Mouse (Mus musculus): Measurements from ENCODE around the gene Olfr1174-ps. TPM values are rescaled to one million over a fixed set of nuclear protein-coding genes. Genes with fewer than 3 reads are reported as not detected.

Olfr1174-ps gene
- polyA plus RNA-seq (2012; rRNA removed) (not detected in 2 replicates), polyA plus RNA-seq (2014; fragmentation: Nextera tagmentation; extraction: Ambion mirVana) (not detected in 2 replicates)

DNA sequence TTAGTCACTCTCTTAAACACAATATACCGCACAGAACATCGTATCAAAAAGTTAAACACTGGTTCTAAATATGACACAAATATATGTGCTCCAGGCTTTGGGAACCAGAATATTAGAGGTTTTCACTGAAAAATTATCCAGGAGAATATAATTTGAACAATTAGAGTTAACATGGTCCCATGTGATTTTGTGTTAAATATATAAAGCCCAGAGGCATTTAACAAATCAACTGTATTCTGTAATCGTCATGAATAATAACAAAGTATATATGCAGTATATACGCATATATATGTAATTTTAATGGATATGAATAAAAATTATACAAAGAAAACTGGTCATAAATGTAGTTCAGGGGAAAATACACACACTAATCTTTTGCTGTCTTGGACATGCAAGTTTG, at the start of gene Olfr1174-ps:
Gene Olfr1174-ps (minus strand): TSS at position 101 of the 400 bp plus-strand sequence.
- WGBS (ENCODE audit: insufficient replicate concordance), result 77% methylated on average over 4 of the region's 4 CpGs
- Histone ChIP-seq H3K27ac (no peak within 1 kb of the TSS), H3K4me1 (replicated peaks; ENCODE audit: control insufficient read depth in 2 of 2, insufficient read depth in 2 of 2, low read length in 1 of 2) (no peaks in the 10 kb centered on the region), H3K9ac (replicated peaks) (no peak within 1 kb of the TSS), H3K4me3 (ENCODE audit: insufficient read depth in 1 of 2, low read depth in 2 of 2, low read length in 2 of 2) (no peak within 1 kb of the TSS), H3K9me3 (ENCODE audit: control insufficient read depth, low read length) (no peaks in the 10 kb centered on the region), H3K4me2 (ENCODE audit: low read depth) (no peak within 1 kb of the TSS), H3K36me3 (replicated peaks; ENCODE audit: control insufficient read depth, insufficient read depth, low read depth) (no peaks in the 10 kb centered on the region), H3K27me3 (ENCODE audit: control insufficient read depth, insufficient read depth, low read length) (no peaks in the 10 kb centered on the region)
- ATAC-seq (ENCODE audit: insufficient read depth) (no peak), DNase-seq (ENCODE audit: low read depth in 3 of 3, low spot score in 3 of 3) (no peak)
- no peak for TF ChIP-seq CTCF (IDR thresholded peaks at IDR 0.05; ENCODE audit: low read depth)
- no peak for TF ChIP-seq EP300 (IDR thresholded peaks at IDR 0.05; ENCODE audit: low read depth)

DNA sequence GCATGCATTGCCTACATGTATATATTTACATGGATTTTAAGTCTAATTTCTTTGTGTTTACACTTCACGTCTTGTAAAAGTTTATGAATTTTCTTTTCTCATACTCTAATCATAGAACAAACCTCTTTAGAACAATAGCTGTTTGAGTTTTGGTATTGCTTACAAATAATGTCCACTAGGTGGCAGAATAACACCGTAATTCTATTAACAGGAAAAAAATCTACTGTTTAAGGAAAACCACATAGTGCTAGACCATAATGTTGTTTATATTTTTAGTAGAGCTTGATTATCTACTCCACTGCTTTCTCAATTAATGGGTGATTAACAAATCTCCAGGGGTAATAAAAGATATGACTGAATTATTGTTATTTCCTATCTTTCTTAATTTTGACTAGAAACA, 41.4 kb upstream of the Olfr1174-ps start:
- Histone ChIP-seq H3K27ac (no peak overlapping the region), H3K9me3 (ENCODE audit: control insufficient read depth, low read length) (no peaks in the 10 kb centered on the region), H3K36me3 (replicated peaks; ENCODE audit: control insufficient read depth, insufficient read depth, low read depth) (no peaks in the 10 kb centered on the region), H3K27me3 (ENCODE audit: control insufficient read depth, insufficient read depth, low read length) (no peaks in the 10 kb centered on the region), H3K4me3 (ENCODE audit: insufficient read depth in 1 of 2, low read depth in 2 of 2, low read length in 2 of 2) (no peak overlapping the region), H3K9ac (replicated peaks) (no peak overlapping the region), H3K4me2 (ENCODE audit: low read depth) (no peak overlapping the region), H3K4me1 (replicated peaks; ENCODE audit: control insufficient read depth in 2 of 2, insufficient read depth in 2 of 2, low read length in 1 of 2) (no peaks in the 10 kb centered on the region)
- WGBS (ENCODE audit: insufficient replicate concordance), result 4% methylated on average over 2 of the region's 2 CpGs
- ATAC-seq (ENCODE audit: insufficient read depth), result no peak
- DNase-seq (ENCODE audit: low read depth in 3 of 3, low spot score in 3 of 3), result no peak
- TF ChIP-seq EP300 (IDR thresholded peaks at IDR 0.05; ENCODE audit: low read depth) (no peak), CTCF (IDR thresholded peaks at IDR 0.05; ENCODE audit: low read depth) (peak; percentile 16; the same call in 1 of the 2 replicates)

DNA sequence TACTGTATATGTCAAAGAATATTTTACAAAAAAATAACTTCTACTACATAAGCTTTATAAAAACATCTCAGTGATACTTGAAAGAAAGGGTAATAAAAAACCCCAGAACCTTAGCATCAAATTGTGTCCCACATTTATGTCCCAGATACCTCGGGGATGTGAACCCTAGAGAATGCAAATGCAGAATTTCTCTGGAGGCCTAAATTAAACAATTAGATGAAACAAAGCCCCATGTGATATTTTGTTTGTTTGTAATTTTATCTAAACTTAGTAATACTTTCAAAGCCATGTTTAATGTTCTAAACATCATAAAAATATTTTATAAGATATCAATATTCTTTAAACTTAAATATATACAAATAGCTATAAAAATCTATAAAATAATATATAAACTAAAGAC, 31.5 kb upstream of the Olfr1174-ps start, which contains the start of gene Olfr1177-ps:
Gene Olfr1177-ps (minus strand): TSS at position 101 of the 400 bp plus-strand sequence.
- no peak for ATAC-seq (ENCODE audit: insufficient read depth)
- Histone ChIP-seq H3K4me2 (ENCODE audit: low read depth) (no peak within 1 kb of the TSS), H3K4me1 (replicated peaks; ENCODE audit: control insufficient read depth in 2 of 2, insufficient read depth in 2 of 2, low read length in 1 of 2) (no peaks in the 10 kb centered on the region), H3K9ac (replicated peaks) (no peak within 1 kb of the TSS), H3K36me3 (replicated peaks; ENCODE audit: control insufficient read depth, insufficient read depth, low read depth) (no peaks in the 10 kb centered on the region), H3K27me3 (ENCODE audit: control insufficient read depth, insufficient read depth, low read length) (no peaks in the 10 kb centered on the region), H3K27ac (no peak within 1 kb of the TSS), H3K9me3 (ENCODE audit: control insufficient read depth, low read length) (no peaks in the 10 kb centered on the region), H3K4me3 (ENCODE audit: insufficient read depth in 1 of 2, low read depth in 2 of 2, low read length in 2 of 2) (no peak within 1 kb of the TSS)
- DNase-seq (ENCODE audit: low read depth in 3 of 3, low spot score in 3 of 3), result no peak
- TF ChIP-seq EP300 (IDR thresholded peaks at IDR 0.05; ENCODE audit: low read depth), result no peak
- no peak for TF ChIP-seq CTCF (IDR thresholded peaks at IDR 0.05; ENCODE audit: low read depth)
- 39% methylated on average over 1 of the region's 1 CpGs for WGBS (ENCODE audit: insufficient replicate concordance)

DNA sequence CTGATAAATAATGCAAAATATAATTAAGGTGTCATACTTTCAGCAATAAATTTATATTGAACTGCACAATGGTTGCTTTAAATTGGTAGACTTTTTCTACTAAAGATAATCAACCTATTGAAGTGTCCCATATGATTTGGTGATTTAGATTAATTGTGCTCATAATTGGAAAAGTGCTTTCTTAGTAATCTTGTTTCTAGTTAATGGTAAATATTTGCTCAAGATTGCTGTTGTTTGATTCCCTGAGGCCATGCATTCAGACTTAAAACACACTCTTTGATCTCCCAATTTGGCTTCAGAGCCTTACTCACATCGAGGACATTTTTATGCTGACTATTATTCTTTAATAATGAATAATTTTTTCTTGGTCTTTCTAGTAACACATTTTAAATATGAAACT, 21.5 kb upstream of the Olfr1174-ps start, which contains the start of gene Olfr1176:
Gene Olfr1176 (plus strand): TSS at position 301 of the 400 bp plus-strand sequence.
- DNase-seq (ENCODE audit: low read depth in 3 of 3, low spot score in 3 of 3) (no peak), ATAC-seq (ENCODE audit: insufficient read depth) (no peak)
- Histone ChIP-seq H3K4me2 (ENCODE audit: low read depth) (no peak within 1 kb of the TSS), H3K9me3 (ENCODE audit: control insufficient read depth, low read length) (no peaks in the 10 kb centered on the region), H3K27ac (no peak within 1 kb of the TSS), H3K36me3 (replicated peaks; ENCODE audit: control insufficient read depth, insufficient read depth, low read depth) (no peaks in the 10 kb centered on the region), H3K27me3 (ENCODE audit: control insufficient read depth, insufficient read depth, low read length) (no peaks in the 10 kb centered on the region), H3K4me3 (ENCODE audit: insufficient read depth in 1 of 2, low read depth in 2 of 2, low read length in 2 of 2) (no peak within 1 kb of the TSS), H3K4me1 (replicated peaks; ENCODE audit: control insufficient read depth in 2 of 2, insufficient read depth in 2 of 2, low read length in 1 of 2) (no peaks in the 10 kb centered on the region), H3K9ac (replicated peaks) (no peak within 1 kb of the TSS)
- TF ChIP-seq CTCF (IDR thresholded peaks at IDR 0.05; ENCODE audit: low read depth) (no peak), EP300 (IDR thresholded peaks at IDR 0.05; ENCODE audit: low read depth) (no peak)
- WGBS (ENCODE audit: insufficient replicate concordance), result 41% methylated on average over 1 of the region's 1 CpGs

DNA sequence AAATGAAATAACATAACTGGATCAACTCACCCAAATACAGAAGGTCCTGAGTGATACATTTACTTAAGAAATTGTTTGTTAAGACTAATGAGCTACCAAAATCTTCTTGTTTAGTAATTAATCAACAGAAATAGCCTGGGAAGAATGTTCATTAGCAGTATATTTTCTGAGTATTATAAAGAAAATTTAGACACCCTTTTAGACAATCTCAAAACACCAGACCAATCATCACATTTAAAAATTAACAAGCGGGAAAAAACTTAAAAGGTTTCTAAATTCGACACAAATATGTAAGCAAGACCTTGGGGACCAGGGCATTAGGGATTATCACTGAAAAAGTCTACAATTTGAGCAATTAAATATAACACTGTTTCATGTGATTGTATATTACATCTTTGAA, 12.2 kb upstream of the Olfr1174-ps start, which contains the start of gene Olfr1175-ps:
Gene Olfr1175-ps (minus strand): TSS at position 101 of the 400 bp plus-strand sequence.
- ATAC-seq (ENCODE audit: insufficient read depth) (no peak), DNase-seq (ENCODE audit: low read depth in 3 of 3, low spot score in 3 of 3) (no peak)
- no peaks in the 10 kb centered on the region for H3K4me1 ChIP-seq (replicated peaks; ENCODE audit: control insufficient read depth in 2 of 2, insufficient read depth in 2 of 2, low read length in 1 of 2)
- no peaks in the 10 kb centered on the region for H3K27me3 ChIP-seq (ENCODE audit: control insufficient read depth, insufficient read depth, low read length)
- no peaks in the 10 kb centered on the region for H3K36me3 ChIP-seq (replicated peaks; ENCODE audit: control insufficient read depth, insufficient read depth, low read depth)
- H3K9me3 ChIP-seq (ENCODE audit: control insufficient read depth, low read length), result no peaks in the 10 kb centered on the region
- H3K4me2 ChIP-seq (ENCODE audit: low read depth), result no peak within 1 kb of the TSS
- TF ChIP-seq EP300 (IDR thresholded peaks at IDR 0.05; ENCODE audit: low read depth) (no peak), CTCF (IDR thresholded peaks at IDR 0.05; ENCODE audit: low read depth) (no peak)
- WGBS (ENCODE audit: insufficient replicate concordance), result 58% methylated on average over 2 of the region's 2 CpGs
- H3K9ac ChIP-seq (replicated peaks), result no peak within 1 kb of the TSS
- H3K4me3 ChIP-seq (ENCODE audit: insufficient read depth in 1 of 2, low read depth in 2 of 2, low read length in 2 of 2), result no peak within 1 kb of the TSS
- H3K27ac ChIP-seq, result no peak within 1 kb of the TSS

Measured in liver, embryonic 14.5 days (tissue).